Mouse (Mus musculus) myocyte (in vitro differentiated cells): Measurements from ENCODE around the gene Ccdc60.

ENCODE experiments used
- CEBPB ChIP-seq: IDR thresholded peaks from 2 replicates; pipeline ENCODE4 v1.6.1; 2011; ENCODE audit warnings: mild to moderate bottlenecking, moderate library complexity; ENCODE audit not compliant: poor library complexity, insufficient read depth, severe bottlenecking
- E2F4 ChIP-seq: IDR thresholded peaks from one replicate; pipeline ENCODE4 v1.6.1; 2011; ENCODE audit warnings: mild to moderate bottlenecking, control low read depth, moderate library complexity; ENCODE audit not compliant: insufficient read depth
- MAX ChIP-seq: IDR thresholded peaks from one replicate; pipeline ENCODE4 v1.6.1; 2011; ENCODE audit warnings: low read depth, mild to moderate bottlenecking, control low read depth
- MYOD1 ChIP-seq, 3 experiments: IDR thresholded peaks; one replicate each; pipeline ENCODE4 v1.6.1; 2011; ENCODE audit warnings: control low read depth in 2 of 3, low read depth in 2 of 3, mild to moderate bottlenecking in 2 of 3, moderate library complexity in 1 of 3; ENCODE audit not compliant: insufficient read length in 2 of 3, control insufficient read depth in 1 of 3
- MYOG ChIP-seq, 3 experiments: IDR thresholded peaks; one replicate each; pipeline ENCODE4 v1.6.1; 2011; ENCODE audit warnings: control low read depth in 2 of 3, low read depth in 2 of 3, mild to moderate bottlenecking in 2 of 3; ENCODE audit not compliant: insufficient read length in 2 of 3, control insufficient read depth in 1 of 3, insufficient read depth in 1 of 3
- POLR2A ChIP-seq: IDR thresholded peaks from one replicate; pipeline ENCODE4 v1.6.1; 2011; ENCODE audit warnings: low read depth, mild to moderate bottlenecking, control low read depth, moderate library complexity; ENCODE audit not compliant: insufficient read length
- POLR2AphosphoS2 ChIP-seq: IDR thresholded peaks from one replicate; pipeline ENCODE4 v1.6.1; 2011; ENCODE audit warnings: low read depth, control low read depth; ENCODE audit not compliant: insufficient read length
- REST ChIP-seq: IDR thresholded peaks from one replicate; pipeline ENCODE4 v1.6.1; 2011; ENCODE audit warnings: mild to moderate bottlenecking, control low read depth, moderate library complexity; ENCODE audit not compliant: insufficient read depth, insufficient read length
- SRF ChIP-seq: IDR thresholded peaks from one replicate; pipeline ENCODE4 v1.6.1; 2011; ENCODE audit warnings: low read depth; ENCODE audit not compliant: control insufficient read depth, insufficient read length
- TCF12 ChIP-seq: IDR thresholded peaks from one replicate; pipeline ENCODE4 v1.6.1; 2011; ENCODE audit warnings: mild to moderate bottlenecking, control low read depth; ENCODE audit not compliant: poor library complexity, insufficient read depth, severe bottlenecking
- TCF3 ChIP-seq: IDR thresholded peaks from one replicate; pipeline ENCODE4 v1.6.1; 2011; ENCODE audit warnings: low read depth, control low read depth; ENCODE audit not compliant: insufficient read length
- USF1 ChIP-seq: IDR thresholded peaks from one replicate; pipeline ENCODE4 v1.6.1; 2011; ENCODE audit warnings: low read depth, mild to moderate bottlenecking, control low read depth, moderate library complexity

GRCm38 (mm10) chr5:116080736-116081135 is 208.0 kb downstream of the Ccdc60 start:
- TF ChIP-seq TCF12 (no peak), POLR2A (no peak), MAX (no peak), POLR2AphosphoS2 (no peak), USF1 (no peak), E2F4 (no peak), CEBPB (no peak), MYOG (IDR thresholded peaks at IDR 0.05; ENCODE audit: control insufficient read depth in 1 of 3, insufficient read depth in 1 of 3, insufficient read length in 2 of 3, low read depth in 2 of 3) (no peak), MYOD1 (IDR thresholded peaks at IDR 0.05; ENCODE audit: control insufficient read depth in 1 of 3, insufficient read length in 2 of 3, low read depth in 2 of 3) (no peak), SRF (no peak), TCF3 (no peak), REST (no peak)
